Mouse (Mus musculus): ENCODE measurements at regions not wholly inside any gene's neighbourhood (a gene's known extent, or its start where the extent isn't known, plus 50 kb on each side); places are given as distances from the start of the nearest gene placed in this dataset.

GRCm38 (mm10) chrX:52668679-52669078, 54.9 kb upstream of the Gpc3 start:
- no peak for DNase-seq

- DNase-seq: peak; percentile 61
Measured at GRCm38 (mm10) chrX:52679045-52679444, 65.3 kb upstream of the Gpc3 start.

- no peak for DNase-seq
Measured at GRCm38 (mm10) chrX:52694392-52694791, 80.6 kb upstream of the Gpc3 start.

GRCm38 (mm10) chrX:52699615-52700014, 85.9 kb upstream of the Gpc3 start:
- DNase-seq: no peak

- peak; percentile 5 for DNase-seq
Measured at GRCm38 (mm10) chrX:52717495-52717894, 73.5 kb upstream of the Ccdc160 start.

GRCm38 (mm10) chrX:52738116-52738515, 52.9 kb upstream of the Ccdc160 start:
- no peak for DNase-seq

Data from thymus, postnatal 14 days (tissue).